Mouse (Mus musculus): Measurements from ENCODE around the gene Slc22a23. TPM values are rescaled to one million over a fixed set of nuclear protein-coding genes. Genes with fewer than 3 reads are reported as not detected.

Gene Slc22a23
- polyA plus RNA-seq, 1 experiment from 2014 or later, result 70.6 TPM

GRCm38 (mm10) chr13:34154931-34155272, 190.1 kb downstream of the Slc22a23 start:
- CTCF ChIA-PET, result interaction anchor here (1.0 to 2.2 kb wide), 5 partner anchors 105 to 198 kb away, joined by 3 to 24 read pairs (median 4); partner anchors contain the start of gene Bphl
- POLR2A ChIA-PET, result no interaction called here
- ATAC-seq (no peak), DNase-seq (ENCODE audit: low read depth, low spot score) (no peak)
- H3K27me3 ChIP-seq, result no peaks in the 10 kb centered on the region
- in situ Hi-C loops (cut with MboI; ENCODE audit: low pct_unique_long_range_greater_than_20kb), result loop anchor here (5.0 to 10.0 kb wide), 2 partner anchors 108 to 200 kb away; no protein-coding TSS in a partner anchor
- peak; percentile 57 for TF ChIP-seq CTCF (IDR thresholded peaks at IDR 0.05)

GRCm38 (mm10) chr13:34154217-34154930, 190.6 kb downstream of the Slc22a23 start:
- DNase-seq (ENCODE audit: low read depth, low spot score), result no peak
- no peaks in the 10 kb centered on the region for H3K27me3 ChIP-seq
- ChIA-PET CTCF (interaction anchor here (0.8 to 2.2 kb wide), 8 partner anchors 11 to 197 kb away, joined by 3 to 24 read pairs (median 4); partner anchors contain the start of gene Bphl), POLR2A (no interaction called here)
- TF ChIP-seq CTCF (IDR thresholded peaks at IDR 0.05), result peak; percentile 84
- in situ Hi-C loops (cut with MboI; ENCODE audit: low pct_unique_long_range_greater_than_20kb), result loop anchor here (10.0 kb wide), 1 partner anchor 200 kb away; no protein-coding TSS in a partner anchor
- ATAC-seq, result peak; percentile 35

- CTCF ChIA-PET, result interaction anchor here (0.8 to 2.2 kb wide), 7 partner anchors 10 to 197 kb away, joined by 3 to 24 read pairs (median 4); no protein-coding TSS in a partner anchor
- in situ Hi-C loops (cut with MboI; ENCODE audit: low pct_unique_long_range_greater_than_20kb), result loop anchor here (10.0 kb wide), 1 partner anchor 199 kb away; no protein-coding TSS in a partner anchor
- ATAC-seq, result no peak
Observed at GRCm38 (mm10) chr13:34153254-34154011, 191.5 kb downstream of the Slc22a23 start.

GRCm38 (mm10) chr13:34152695-34153094, 192.3 kb downstream of the Slc22a23 start:
- ChIA-PET POLR2A (no interaction called here), CTCF (interaction anchor here (1.7 kb wide), 1 partner anchor 40 kb away, joined by 6 read pairs; no protein-coding TSS in a partner anchor)
- ATAC-seq, result no peak
- TF ChIP-seq CTCF (IDR thresholded peaks at IDR 0.05), result no peak
- no peaks in the 10 kb centered on the region for H3K27me3 ChIP-seq
- no peak for DNase-seq (ENCODE audit: low read depth, low spot score)
- in situ Hi-C loops (cut with MboI; ENCODE audit: low pct_unique_long_range_greater_than_20kb), result loop anchor here (10.0 kb wide), 1 partner anchor 198 kb away; no protein-coding TSS in a partner anchor

More at GRCm38 (mm10) chr13:34153254-34154011, 191.5 kb downstream of the Slc22a23 start:
- no peak for DNase-seq (ENCODE audit: low read depth, low spot score)
- TF ChIP-seq CTCF (IDR thresholded peaks at IDR 0.05), result no peak
- POLR2A ChIA-PET, result no interaction called here
- no peaks in the 10 kb centered on the region for H3K27me3 ChIP-seq

GRCm38 (mm10) chr13:34151425-34151824, 193.6 kb downstream of the Slc22a23 start:
- TF ChIP-seq CTCF (IDR thresholded peaks at IDR 0.05), result no peak
- DNase-seq (ENCODE audit: low read depth, low spot score) (no peak), ATAC-seq (no peak)
- CTCF ChIA-PET, result no interaction called here
- in situ Hi-C loops (cut with MboI; ENCODE audit: low pct_unique_long_range_greater_than_20kb), result loop anchor here (10.0 kb wide), 1 partner anchor 197 kb away; no protein-coding TSS in a partner anchor
- POLR2A ChIA-PET, result interaction anchor here (0.6 kb wide), 1 partner anchor 18 kb away, joined by 4 read pairs; no protein-coding TSS in a partner anchor
- no peaks in the 10 kb centered on the region for H3K27me3 ChIP-seq

GRCm38 (mm10) chr13:34150271-34151027, 194.5 kb downstream of the Slc22a23 start:
- H3K27me3 ChIP-seq, result no peaks in the 10 kb centered on the region
- in situ Hi-C loops (cut with MboI; ENCODE audit: low pct_unique_long_range_greater_than_20kb), result loop anchor here (10.0 kb wide), 1 partner anchor 196 kb away; no protein-coding TSS in a partner anchor
- ATAC-seq (no peak), DNase-seq (ENCODE audit: low read depth, low spot score) (no peak)
- ChIA-PET CTCF (interaction anchor here (1.5 to 3.5 kb wide), 2 partner anchors 84 to 104 kb away, joined by 3 to 14 read pairs; no protein-coding TSS in a partner anchor), POLR2A (interaction anchor here (0.6 kb wide), 2 partner anchors 17 to 336 kb away, joined by 3 to 4 read pairs; no protein-coding TSS in a partner anchor)
- TF ChIP-seq CTCF (IDR thresholded peaks at IDR 0.05), result no peak

GRCm38 (mm10) chr13:34149463-34150176, 195.4 kb downstream of the Slc22a23 start:
- TF ChIP-seq CTCF (IDR thresholded peaks at IDR 0.05), result no peak
- POLR2A ChIA-PET, result interaction anchor here (0.6 to 1.1 kb wide), 2 partner anchors 14 to 337 kb away, joined by 3 read pairs; partner anchors contain the start of gene Psmg4
- CTCF ChIA-PET, result interaction anchor here (0.9 to 3.5 kb wide), 3 partner anchors 83 to 103 kb away, joined by 3 to 14 read pairs (median 3); no protein-coding TSS in a partner anchor
- ATAC-seq, result no peak
- no peak for DNase-seq (ENCODE audit: low read depth, low spot score)
- no peaks in the 10 kb centered on the region for H3K27me3 ChIP-seq
- in situ Hi-C loops (cut with MboI; ENCODE audit: low pct_unique_long_range_greater_than_20kb), result loop anchor here (10.0 kb wide), 1 partner anchor 195 kb away; no protein-coding TSS in a partner anchor

GRCm38 (mm10) chr13:34148767-34149392, 196.1 kb downstream of the Slc22a23 start:
- no peak for ATAC-seq
- no peak for TF ChIP-seq CTCF (IDR thresholded peaks at IDR 0.05)
- no peaks in the 10 kb centered on the region for H3K27me3 ChIP-seq
- ChIA-PET CTCF (interaction anchor here (0.9 to 3.5 kb wide), 3 partner anchors 82 to 103 kb away, joined by 3 to 14 read pairs (median 3); no protein-coding TSS in a partner anchor), POLR2A (interaction anchor here (0.6 to 1.1 kb wide), 2 partner anchors 14 to 91 kb away, joined by 3 read pairs; partner anchors contain the start of gene Psmg4)
- in situ Hi-C loops (cut with MboI; ENCODE audit: low pct_unique_long_range_greater_than_20kb), result no loop called here
- no peak for DNase-seq (ENCODE audit: low read depth, low spot score)
